Mouse (Mus musculus): Measurements from ENCODE around the gene Sema3f.

The Sema3f gene

GRCm38 (mm10) chr9:107688939-107689338 is 21.3 kb downstream of the Sema3f start:
- no peak for DNase-seq

- DNase-seq, result no peak
Observed at GRCm38 (mm10) chr9:107688415-107688814, 21.9 kb downstream of the Sema3f start.

- DNase-seq, result peak in 1 of 2 experiments; percentile 66
Observed at GRCm38 (mm10) chr9:107685231-107685981, 24.9 kb downstream of the Sema3f start.

GRCm38 (mm10) chr9:107682405-107682804 is 27.9 kb downstream of the Sema3f start:
- no peak for DNase-seq

- DNase-seq, result no peak
Observed at GRCm38 (mm10) chr9:107679501-107679900, 30.8 kb downstream of the Sema3f start, which contains the start of gene Gnat1. TSS of gene Gnat1 (minus strand) at chr9:107679712.

GRCm38 (mm10) chr9:107678861-107679260 is 31.4 kb downstream of the Sema3f start:
- no peak for DNase-seq

GRCm38 (mm10) chr9:107677819-107678526 is 32.3 kb downstream of the Sema3f start:
- peak; percentile 68 to 87 for DNase-seq

- peak; percentile 65 to 76 for DNase-seq
Observed at GRCm38 (mm10) chr9:107677091-107677784, 33.0 kb downstream of the Sema3f start.

- no peak for DNase-seq
Observed at GRCm38 (mm10) chr9:107676302-107676701, 34.0 kb downstream of the Sema3f start.

- peak; percentile 72 to 79 for DNase-seq
Observed at GRCm38 (mm10) chr9:107675671-107676301, 34.5 kb downstream of the Sema3f start.

- no peak for DNase-seq
Observed at GRCm38 (mm10) chr9:107674609-107675429, 35.5 kb downstream of the Sema3f start.

GRCm38 (mm10) chr9:107670259-107670658 is 40.0 kb downstream of the Sema3f start:
- no peak for DNase-seq

GRCm38 (mm10) chr9:107669480-107669945 is 40.8 kb downstream of the Sema3f start, which contains the start of gene Slc38a3:
TSS of gene Slc38a3 (minus strand) at chr9:107669530.
- no peak for DNase-seq

- DNase-seq, result no peak
Observed at GRCm38 (mm10) chr9:107668916-107669315, 41.4 kb downstream of the Sema3f start.

GRCm38 (mm10) chr9:107668011-107668410 is 42.3 kb downstream of the Sema3f start:
- DNase-seq, result no peak

- peak in 1 of 2 experiments; percentile 51 for DNase-seq
Observed at GRCm38 (mm10) chr9:107667219-107667618, 43.1 kb downstream of the Sema3f start.

- peak in 1 of 2 experiments; percentile 34 for DNase-seq
Observed at GRCm38 (mm10) chr9:107666751-107667205, 43.5 kb downstream of the Sema3f start.

GRCm38 (mm10) chr9:107665308-107665707 is 45.0 kb downstream of the Sema3f start:
- no peak for DNase-seq

- DNase-seq, result no peak
Observed at GRCm38 (mm10) chr9:107663525-107663924, 46.8 kb downstream of the Sema3f start.

- DNase-seq, result no peak
Observed at GRCm38 (mm10) chr9:107662342-107662741, 47.9 kb downstream of the Sema3f start.

GRCm38 (mm10) chr9:107660777-107661176 is 49.5 kb downstream of the Sema3f start:
- no peak for DNase-seq

GRCm38 (mm10) chr9:107659961-107660360 is 50.3 kb downstream of the Sema3f start:
- peak in 1 of 2 experiments; percentile 29 for DNase-seq
